Mouse (Mus musculus) kidney, adult 2 months (tissue): ENCODE results near the gene Ttc28. TPM values are rescaled to one million over a fixed set of nuclear protein-coding genes. Genes with fewer than 3 reads are reported as not detected.
"Not testable (repeated sequence)": the region's sequence is repeated elsewhere in the genome, so short reads cannot be mapped to it uniquely, and the experiment has no call there.

Source experiments
- DNase-seq: peaks from one replicate; pipeline ENCODE4 v3.0.0; 2021
- H3K27ac ChIP-seq: fragments of 200-500 bp; 2 replicates; pipeline ENCODE4 v1.5.1; 2012; ENCODE audit warnings: low read depth, low read length, control low read depth, inconsistent platforms; ENCODE audit not compliant: insufficient read depth
- H3K27me3 ChIP-seq: fragments of 200-500 bp; replicated peaks from 2 replicates; pipeline ENCODE4 v1.6.1; 2012; ENCODE audit warnings: mild to moderate bottlenecking, moderate library complexity, low read length, inconsistent platforms; ENCODE audit not compliant: control insufficient read depth, insufficient read depth
- H3K36me3 ChIP-seq: fragments of 200-500 bp; 2 replicates; pipeline ENCODE4 v1.6.1; 2012; ENCODE audit warnings: mild to moderate bottlenecking, moderate library complexity, low read length, inconsistent platforms; ENCODE audit not compliant: control insufficient read depth, insufficient read depth
- H3K4me1 ChIP-seq: fragments of 200-500 bp; 2 replicates; pipeline ENCODE4 v1.6.1; 2011; ENCODE audit warnings: low read length; ENCODE audit not compliant: control insufficient read depth, insufficient read depth
- H3K4me3 ChIP-seq: fragments of 200-500 bp; 2 replicates; pipeline ENCODE4 v1.5.1; 2011; ENCODE audit warnings: mild to moderate bottlenecking, low read depth, low read length, control low read depth; ENCODE audit not compliant: insufficient read depth
- CTCF ChIP-seq: fragments of 200-500 bp; conservative IDR thresholded peaks from 2 replicates; pipeline ENCODE4 v1.5.1; 2011; ENCODE audit warnings: low read depth, mild to moderate bottlenecking, control low read depth, low read length, moderate library complexity, mixed read lengths; ENCODE audit not compliant: insufficient read depth, insufficient read length
- POLR2A ChIP-seq: fragments of 200-500 bp; IDR thresholded peaks from one replicate; pipeline ENCODE4 v1.6.1; 2011; ENCODE audit warnings: low read depth, low read length, control low read depth
- WGBS: fragments of 180-500 bp; shearing (Covaris S2); methylation state at CpG from one replicate; pipeline ENCODE4 v1.1.7; 2018; 5-methylcytosine and 5-hydroxymethylcytosine counted together
- polyA plus RNA-seq: library from polyadenylated mRNA; depleted of rRNA; stranded (reverse); fragments of >200 nt; gene quantifications from 2 replicates; pipeline ENCODE4 v1.2.3, GENCODE M21; 2012

The Ttc28 gene
- polyA plus RNA-seq, 1 experiment = 6.6 TPM

- Histone ChIP-seq H3K27ac (no peak overlapping the region), H3K4me3 (no peak overlapping the region), H3K36me3 (no peaks in the 10 kb centered on the region; the same call in 1 of the 2 replicates), H3K27me3 (no peaks in the 10 kb centered on the region), H3K4me1 (no peaks in the 10 kb centered on the region)
- DNase-seq = no peak
- 71% methylated on average over 8 of the region's 8 CpGs for WGBS
- TF ChIP-seq POLR2A (no peak), CTCF (no peak)
These were observed 10.3 kb upstream of the Ttc28 start for GRCm38 (mm10) chr5:110869242-110869669.

- WGBS = 97% methylated on average over 6 of the region's 6 CpGs
- H3K4me1 ChIP-seq = no peaks in the 10 kb centered on the region
These were observed 6.4 kb upstream of the Ttc28 start for GRCm38 (mm10) chr5:110873160-110873559.

GRCm38 (mm10) chr5:110874711-110875110 is 4.9 kb upstream of the Ttc28 start:
- peak; percentile 6 for DNase-seq
- no peak overlapping the region for H3K27ac ChIP-seq
- no peaks in the 10 kb centered on the region; the same call in 1 of the 2 replicates for H3K4me1 ChIP-seq
- H3K36me3 ChIP-seq = no peaks in the 10 kb centered on the region
- TF ChIP-seq CTCF (no peak), POLR2A (no peak)
- H3K4me3 ChIP-seq = no peak overlapping the region
- no peaks in the 10 kb centered on the region for H3K27me3 ChIP-seq

More at GRCm38 (mm10) chr5:110873160-110873559, 6.4 kb upstream of the Ttc28 start:
- no peak for DNase-seq
- TF ChIP-seq CTCF = no peak
- TF ChIP-seq POLR2A = no peak
- Histone ChIP-seq H3K36me3 (no peaks in the 10 kb centered on the region), H3K27ac (no peak overlapping the region), H3K4me3 (no peak overlapping the region), H3K27me3 (no peaks in the 10 kb centered on the region)

DNA sequence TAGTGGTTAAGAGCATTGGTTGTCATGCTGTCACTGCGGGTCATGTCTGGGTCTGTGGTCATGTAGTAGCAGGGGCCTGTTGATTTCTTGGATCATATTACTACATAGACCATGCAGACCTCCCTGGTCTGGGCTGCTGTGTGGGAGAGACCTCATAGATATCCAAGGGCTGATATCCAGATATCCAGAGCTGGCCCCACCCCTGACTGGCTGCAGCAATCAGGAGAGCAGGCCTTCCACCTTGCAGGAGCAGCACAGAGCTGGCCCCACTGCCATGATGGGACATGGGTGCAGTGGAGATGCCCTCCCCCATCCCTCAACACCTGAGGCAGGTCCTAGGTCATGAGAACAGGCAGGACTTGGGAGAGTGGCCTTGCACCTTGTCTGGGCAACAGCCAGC is 4.3 kb upstream of the Ttc28 start:
- Histone ChIP-seq H3K27ac (no peak overlapping the region), H3K36me3 (no peaks in the 10 kb centered on the region), H3K4me1 (no peaks in the 10 kb centered on the region; the same call in 1 of the 2 replicates), H3K27me3 (no peaks in the 10 kb centered on the region), H3K4me3 (no peak overlapping the region)
- 77% methylated on average over 1 of the region's 1 CpGs for WGBS
- TF ChIP-seq CTCF = no peak
- no peak for TF ChIP-seq POLR2A
- DNase-seq = no peak

DNA sequence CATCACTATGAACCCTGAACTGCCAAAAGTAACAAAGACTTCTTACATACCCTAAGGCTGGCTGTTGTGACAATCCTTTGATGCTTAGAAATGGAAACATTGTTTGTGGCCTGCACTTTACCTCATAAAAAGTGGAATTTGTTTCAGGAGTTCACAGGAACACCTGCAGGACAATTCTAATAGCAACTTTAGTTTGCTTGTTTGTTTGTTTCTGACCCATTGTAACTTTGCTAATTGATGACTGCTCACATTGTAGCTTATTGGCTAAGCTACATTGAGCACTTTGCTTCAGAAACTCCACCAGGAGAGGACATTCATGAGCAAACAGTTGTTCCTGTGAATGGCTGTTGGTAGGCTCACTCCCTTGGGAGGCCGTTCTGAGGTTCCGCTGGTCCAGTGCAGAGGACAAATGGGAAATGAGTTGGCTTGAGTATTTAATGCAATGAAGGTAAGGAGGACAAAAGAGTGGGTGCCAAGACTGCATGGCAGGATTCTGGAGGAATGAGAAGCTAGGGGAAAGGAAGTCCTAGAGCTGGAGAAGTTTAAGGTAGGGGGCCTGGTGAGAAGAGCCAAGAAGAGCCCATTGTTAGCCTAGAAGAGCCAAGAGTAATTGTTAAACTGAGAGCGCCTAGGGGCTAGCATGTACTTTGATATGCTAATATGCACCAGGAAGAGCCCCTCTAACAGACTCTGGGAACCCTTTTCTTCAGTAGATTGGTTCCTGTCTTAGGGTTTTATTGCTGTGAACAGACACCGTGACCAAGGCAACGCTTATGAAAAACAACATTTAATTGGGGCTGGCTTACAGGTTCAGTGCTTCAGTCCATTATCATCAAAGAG is 1.7 kb upstream of the Ttc28 start:
- TF ChIP-seq CTCF = no peak
- TF ChIP-seq POLR2A = no peak
- no peaks in the 10 kb centered on the region; the same call in 1 of the 2 replicates for H3K4me1 ChIP-seq
- no peaks in the 10 kb centered on the region for H3K36me3 ChIP-seq
- H3K27ac ChIP-seq = no peak overlapping the region
- WGBS = 80% methylated on average over 5 of the region's 5 CpGs
- no peak for DNase-seq
- H3K4me3 ChIP-seq = no peak overlapping the region
- H3K27me3 ChIP-seq = no peaks in the 10 kb centered on the region

DNA sequence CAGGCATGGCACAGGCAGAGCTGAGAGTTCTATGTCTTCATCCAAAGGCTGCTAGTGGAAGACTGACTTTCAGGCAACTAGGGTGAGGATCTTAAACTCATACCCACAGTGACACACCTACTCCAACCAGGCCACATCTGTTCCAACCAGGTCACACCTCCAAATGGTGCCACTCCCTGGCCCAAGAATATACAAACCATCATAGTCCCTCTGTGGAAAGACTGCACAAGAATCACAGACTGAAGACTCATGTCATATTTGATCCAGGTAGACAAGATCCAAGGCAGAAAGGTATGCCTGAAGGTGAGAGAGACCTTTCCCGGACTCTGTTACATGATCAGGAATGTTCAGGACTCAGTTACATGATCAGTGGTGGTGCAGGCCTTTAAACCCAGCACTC is 1.1 kb upstream of the Ttc28 start:
- not testable (repeated sequence) for H3K36me3 ChIP-seq, H3K4me1 ChIP-seq
- 94% methylated on average over 1 of the region's 1 CpGs for WGBS

GRCm38 (mm10) chr5:110879042-110879441 is 561 bp upstream of the Ttc28 start:
- H3K4me1 ChIP-seq = no peaks in the 10 kb centered on the region; the same call in 1 of the 2 replicates
- no peaks in the 10 kb centered on the region for H3K27me3 ChIP-seq
- no peak overlapping the region for H3K27ac ChIP-seq
- no peak for DNase-seq
- TF ChIP-seq POLR2A (no peak), CTCF (no peak)
- no peaks in the 10 kb centered on the region for H3K36me3 ChIP-seq
- H3K4me3 ChIP-seq = peak overlapping the region; percentile 92
- WGBS = 70% methylated on average over 7 of the region's 7 CpGs

More for the DNA sequence above, 1.1 kb upstream of the Ttc28 start:
- H3K4me3 ChIP-seq, H3K27me3 ChIP-seq, H3K27ac ChIP-seq, DNase-seq: not testable (repeated sequence)
